Mouse (Mus musculus) heart, postnatal 4 days (tissue): ENCODE data around the gene Kdsr. TPM values are rescaled to one million over a fixed set of nuclear protein-coding genes. Genes with fewer than 3 reads are reported as not detected.

Experiments used
- DNase-seq: peaks from one replicate; pipeline ENCODE4 v3.0.0; 2021
- total RNA-seq, 2 experiments: library from RNA; stranded (reverse); gene quantifications; 2 replicates each; pipeline ENCODE4 v1.2.3; 2021

Kdsr gene
- 1 to 10 TPM; 7.8 to 9.7 TPM for total RNA-seq

GRCm38 (mm10) chr1:106759572-106760435 lies at the start of gene Kdsr:
Gene Kdsr, minus strand, starts transcription at chr1:106759727.
- DNase-seq = peak; percentile 97

DNA sequence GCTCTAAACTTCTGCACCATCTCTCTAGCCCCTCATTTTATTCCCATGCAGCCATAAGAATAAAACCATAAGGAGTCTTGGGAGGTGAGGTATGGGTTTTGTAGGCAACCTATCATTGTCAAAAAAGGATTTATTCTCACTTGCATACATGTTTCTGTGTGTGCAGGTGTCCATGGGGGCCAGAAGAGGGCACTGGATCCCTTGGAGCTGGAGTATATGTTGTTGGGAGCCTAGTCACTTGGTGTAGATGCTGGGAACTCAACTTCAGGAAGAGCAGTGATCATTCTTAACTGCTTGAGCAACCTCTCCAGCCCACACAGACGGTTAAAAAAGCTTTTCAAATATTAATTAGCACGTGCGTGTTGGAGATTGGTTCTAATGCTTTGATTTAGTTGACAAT lies 40.4 kb upstream of the Kdsr start:
- DNase-seq = no peak

DNA sequence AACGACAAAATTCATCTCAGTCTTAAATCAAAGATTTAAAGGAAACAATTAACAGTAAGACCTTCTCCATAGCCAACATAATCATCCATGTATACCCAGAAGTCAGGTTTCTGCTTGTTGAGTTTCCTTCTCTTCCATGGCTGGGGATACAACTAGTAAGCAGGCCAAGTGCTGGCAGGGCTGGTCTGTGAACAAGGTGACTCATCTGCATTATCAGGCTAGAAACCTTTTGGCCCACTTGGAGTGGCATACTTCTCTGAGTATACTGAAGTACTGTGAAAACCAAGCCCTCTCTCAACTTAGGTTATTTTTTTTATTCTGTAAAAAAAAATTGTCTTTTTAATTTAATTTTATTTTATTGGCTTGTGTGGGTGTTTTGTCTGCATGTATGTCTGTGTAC lies 39.9 kb upstream of the Kdsr start:
- DNase-seq = no peak

- no peak for DNase-seq
Observed at GRCm38 (mm10) chr1:106796987-106797779, 37.7 kb upstream of the Kdsr start.

- DNase-seq = peak; percentile 92
Observed at GRCm38 (mm10) chr1:106796542-106796924, 37.0 kb upstream of the Kdsr start, which contains the start of gene Vps4b. Gene Vps4b, minus strand, starts transcription at chr1:106796728.

- DNase-seq = peak; percentile 68
Observed at GRCm38 (mm10) chr1:106795634-106796541, 36.4 kb upstream of the Kdsr start.

- DNase-seq = no peak
Observed at GRCm38 (mm10) chr1:106774896-106775295, 15.4 kb upstream of the Kdsr start.

GRCm38 (mm10) chr1:106774092-106774491 lies 14.6 kb upstream of the Kdsr start:
- DNase-seq = no peak

DNA sequence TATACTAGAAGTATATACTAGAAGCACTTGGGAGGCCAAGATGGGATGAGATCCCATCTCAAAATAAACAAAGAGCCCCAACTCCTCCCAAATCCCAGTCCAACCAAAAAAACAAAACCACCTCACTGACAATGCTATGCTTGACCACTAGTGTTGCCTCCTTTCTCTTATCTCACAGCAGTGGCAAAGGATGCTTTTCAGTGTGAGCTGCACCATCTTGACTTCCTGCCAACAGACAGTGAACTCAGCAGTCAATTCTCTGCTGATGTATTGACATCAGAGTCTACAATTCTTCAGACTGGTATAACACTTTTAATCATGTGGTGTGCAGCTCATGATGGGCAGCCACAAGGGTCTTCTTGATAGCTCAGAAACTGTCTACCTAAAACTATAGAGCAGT lies 9.2 kb upstream of the Kdsr start:
- DNase-seq = no peak

DNA sequence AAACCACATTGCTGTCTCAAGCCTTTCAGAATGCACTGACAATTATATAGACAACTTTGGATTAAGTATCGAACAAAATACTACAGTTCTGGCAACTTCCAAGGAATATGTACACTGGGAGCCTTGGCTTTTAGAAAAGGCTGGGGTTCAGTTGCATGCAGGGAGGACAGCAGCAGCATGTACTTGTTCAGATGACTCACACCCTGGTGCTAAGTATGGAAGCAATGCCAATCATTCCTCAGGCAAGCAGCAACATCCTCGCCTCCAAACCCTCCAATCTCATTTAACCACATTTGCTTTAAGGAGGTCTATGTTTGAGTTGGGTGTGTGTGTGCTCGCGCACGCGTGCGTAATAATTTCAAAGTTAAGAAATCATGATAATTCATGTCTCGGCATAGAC lies 6.2 kb upstream of the Kdsr start:
- no peak for DNase-seq

DNA sequence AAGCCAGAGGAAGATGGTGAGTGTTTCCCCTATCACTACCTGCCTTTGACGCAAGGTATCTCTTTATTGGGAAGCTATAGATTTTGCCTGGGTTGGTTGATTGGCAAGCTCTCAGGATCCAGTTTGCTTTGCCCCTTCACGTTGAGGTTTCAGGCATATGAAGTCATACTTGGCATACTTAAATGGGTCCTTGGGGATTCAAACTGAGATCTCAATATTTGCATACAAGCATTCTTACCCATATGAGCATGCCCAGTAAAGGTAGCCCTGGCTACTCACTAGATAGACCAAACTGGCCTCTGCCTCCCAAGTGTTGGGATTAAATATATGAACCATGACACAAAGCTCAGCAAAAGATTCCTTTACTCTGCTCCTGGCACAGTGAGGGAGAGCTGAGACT lies 5.3 kb upstream of the Kdsr start:
- no peak for DNase-seq

DNA sequence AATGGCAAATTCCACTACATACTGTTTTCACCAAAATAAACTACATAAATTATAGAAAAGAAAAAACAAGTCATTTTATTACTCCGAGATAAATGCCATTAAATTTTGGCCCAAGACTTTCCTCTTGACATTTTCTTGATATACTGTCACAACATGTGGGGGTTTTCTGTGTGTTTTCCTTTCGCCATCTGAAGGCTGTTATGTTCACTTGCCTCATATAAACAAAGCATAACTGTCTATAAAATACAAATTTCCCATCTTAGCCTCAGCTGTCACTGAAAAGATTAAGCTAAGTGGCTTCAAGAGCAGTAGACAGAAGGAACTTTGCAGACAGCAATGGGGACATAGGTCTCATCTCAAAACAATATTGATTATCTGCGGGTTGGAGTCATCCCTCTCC lies 4.8 kb upstream of the Kdsr start:
- DNase-seq = no peak

DNA sequence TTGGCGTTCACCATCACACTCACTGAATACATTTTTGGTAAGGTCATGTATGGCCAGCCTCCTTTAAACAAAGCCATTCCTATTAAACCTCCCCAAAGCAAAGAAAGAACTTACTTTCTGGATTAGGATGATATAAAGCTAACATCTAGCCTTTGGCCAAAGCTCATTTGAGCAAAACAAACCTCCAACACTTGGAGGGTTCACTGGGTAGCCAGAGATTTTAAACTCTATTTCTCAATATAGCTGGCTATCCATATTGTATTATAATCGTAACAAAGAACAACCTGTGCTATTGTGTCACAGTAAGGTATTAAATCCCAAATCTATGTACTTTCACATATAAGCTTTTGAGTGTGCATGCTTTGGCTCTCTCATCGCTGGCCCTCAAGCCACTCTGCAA lies 1.2 kb upstream of the Kdsr start:
- no peak for DNase-seq

DNA sequence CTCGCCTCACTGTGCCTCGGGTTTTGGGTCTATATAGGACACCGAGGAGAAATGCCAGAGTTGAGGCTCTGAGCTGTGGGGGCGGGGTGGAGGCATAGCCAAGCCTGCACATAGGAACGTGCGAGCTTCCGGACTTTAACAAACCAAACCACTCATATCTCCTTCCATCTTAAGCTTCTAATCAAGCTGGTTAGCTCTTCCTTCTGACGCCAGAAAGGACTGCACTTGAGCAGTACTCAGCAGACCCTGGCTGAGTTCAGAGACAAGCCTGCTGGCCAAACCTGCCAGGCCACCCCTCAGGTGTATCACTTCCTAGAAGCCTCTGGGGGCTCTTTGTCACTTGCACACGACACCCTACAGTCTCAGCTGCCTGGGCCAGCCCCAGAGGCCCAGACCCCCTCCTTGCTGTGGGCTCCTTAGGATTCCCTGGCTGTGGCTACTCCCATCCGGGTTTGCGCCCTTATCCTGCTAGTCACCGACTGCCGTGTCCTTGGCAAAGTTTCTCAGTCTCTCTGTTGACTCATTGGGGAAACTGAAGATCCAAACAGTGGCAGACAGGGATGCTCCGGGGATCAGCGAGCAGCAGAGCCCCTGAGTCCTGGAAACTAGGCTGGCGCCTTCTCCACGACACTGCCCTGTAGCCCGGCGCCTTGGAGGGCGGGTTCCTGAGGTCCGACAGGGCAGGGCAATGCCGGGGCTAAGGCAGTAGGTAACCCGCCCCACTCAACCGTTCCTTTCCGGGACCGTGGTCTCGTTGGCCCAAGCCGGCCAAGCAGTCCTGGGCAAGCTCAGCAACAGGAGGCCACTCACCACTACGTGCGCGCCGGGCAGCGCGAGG lies 574 bp downstream of the Kdsr start:
- DNase-seq = peak; percentile 41

- DNase-seq = no peak
Observed at GRCm38 (mm10) chr1:106756633-106757032, 2.9 kb downstream of the Kdsr start.

GRCm38 (mm10) chr1:106752013-106752412 lies 7.5 kb downstream of the Kdsr start:
- no peak for DNase-seq

GRCm38 (mm10) chr1:106750656-106751055 lies 8.9 kb downstream of the Kdsr start:
- no peak for DNase-seq

GRCm38 (mm10) chr1:106748555-106749315 lies 10.8 kb downstream of the Kdsr start:
- no peak for DNase-seq

DNA sequence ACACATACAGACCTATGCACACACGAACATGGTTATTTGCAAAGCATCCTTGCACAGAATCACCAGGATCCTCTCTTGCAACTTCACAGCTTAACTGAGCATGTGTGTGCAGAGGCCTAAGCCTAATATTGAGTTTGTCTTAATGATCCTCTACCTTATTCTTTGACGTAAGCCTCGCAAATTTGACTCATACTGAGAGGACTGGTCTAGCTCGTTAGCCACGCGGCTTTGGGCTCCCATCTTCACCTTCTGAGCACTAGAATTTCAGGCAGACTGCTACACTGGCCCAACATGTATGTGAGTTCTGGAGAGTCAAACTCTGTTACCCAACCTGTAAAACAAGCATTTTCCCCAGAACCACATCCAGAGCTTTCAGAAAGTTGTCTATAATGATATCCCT lies 16.5 kb downstream of the Kdsr start:
- no peak for DNase-seq

- DNase-seq = no peak
Observed at GRCm38 (mm10) chr1:106740735-106741134, 18.8 kb downstream of the Kdsr start.

DNA sequence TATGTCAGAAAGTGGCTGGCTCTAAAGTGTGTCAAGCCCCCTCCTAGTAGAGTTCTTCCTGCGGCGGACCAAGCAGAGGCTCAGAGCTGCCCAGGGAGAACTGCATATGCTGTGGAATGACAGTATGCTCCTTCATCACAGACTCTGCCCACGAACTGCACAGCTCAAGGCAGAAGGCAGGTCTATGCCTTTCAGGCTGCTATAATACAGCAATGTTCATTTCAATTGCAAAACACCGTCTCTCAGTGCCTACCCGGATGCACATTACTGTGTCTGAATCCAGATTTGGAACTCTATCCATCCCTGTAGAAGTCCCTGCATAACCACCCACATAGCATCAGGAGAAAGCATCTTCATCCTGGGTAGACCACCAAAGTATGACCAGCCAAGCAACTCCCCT lies 19.7 kb downstream of the Kdsr start:
- DNase-seq = no peak
